Mouse (Mus musculus) liver, adult 2 months (tissue): ENCODE data around the gene Tor2a. TPM values are rescaled to one million over a fixed set of nuclear protein-coding genes. Genes with fewer than 3 reads are reported as not detected.

Source experiments
- DNase-seq: peaks from one replicate; pipeline ENCODE4 v3.0.0-alpha.2; 2011; ENCODE audit warnings: low read depth, low spot score; ENCODE audit errors: extremely low read depth
- H3K27ac ChIP-seq: fragments of 200-500 bp; replicated peaks from 2 replicates; pipeline ENCODE4 v1.5.1; 2012; ENCODE audit warnings: low read depth, mild to moderate bottlenecking, control low read depth, inconsistent platforms, low read length; ENCODE audit not compliant: insufficient read depth
- H3K27me3 ChIP-seq: fragments of 200-500 bp; 2 replicates; pipeline ENCODE4 v1.6.1; 2012; ENCODE audit warnings: mild to moderate bottlenecking, moderate library complexity, low read length, inconsistent platforms; ENCODE audit not compliant: control insufficient read depth, insufficient read depth
- H3K36me3 ChIP-seq: fragments of 200-500 bp; 2 replicates; pipeline ENCODE4 v1.6.1; 2012; ENCODE audit warnings: low read length, inconsistent platforms; ENCODE audit not compliant: control insufficient read depth, insufficient read depth
- H3K4me1 ChIP-seq: fragments of 200-500 bp; 2 replicates; pipeline ENCODE4 v1.6.1; 2011; ENCODE audit warnings: low read length; ENCODE audit not compliant: control insufficient read depth, insufficient read depth
- H3K4me3 ChIP-seq: fragments of 200-500 bp; 2 replicates; pipeline ENCODE4 v1.5.1; 2011; ENCODE audit warnings: low read depth, mild to moderate bottlenecking, control low read depth, low read length, moderate library complexity; ENCODE audit not compliant: insufficient read depth
- H3K79me2 ChIP-seq: fragments of 200-500 bp; 2 replicates; pipeline ENCODE4 v1.6.1; 2012; ENCODE audit warnings: inconsistent platforms, mild to moderate bottlenecking, low read length, moderate library complexity; ENCODE audit not compliant: control insufficient read depth, insufficient read depth
- H3K9ac ChIP-seq: fragments of 200-500 bp; 2 replicates; pipeline ENCODE4 v1.6.1; 2012; ENCODE audit warnings: low read depth, mild to moderate bottlenecking, control low read depth, inconsistent platforms, low read length
- CTCF ChIP-seq: fragments of 200-500 bp; IDR thresholded peaks from 2 replicates; pipeline ENCODE4 v1.5.1; 2011; ENCODE audit warnings: low read depth, low read length, control low read depth
- POLR2A ChIP-seq: fragments of 200-500 bp; IDR thresholded peaks from 2 replicates; pipeline ENCODE4 v1.6.1; 2011; ENCODE audit warnings: low read length, control low read depth; ENCODE audit not compliant: insufficient read depth; ENCODE audit errors: extremely low read depth
- WGBS: fragments of 180-500 bp; shearing (Covaris S2); methylation state at CpG from one replicate; pipeline ENCODE4 v1.1.7; 2018; 5-methylcytosine and 5-hydroxymethylcytosine counted together
- polyA plus RNA-seq: library from polyadenylated mRNA; depleted of rRNA; stranded (reverse); fragments of >200 nt; gene quantifications from 2 replicates; pipeline ENCODE4 v1.2.3, GENCODE M21; 2012
- total RNA-seq: library from RNA; depleted of rRNA; stranded (reverse); fragments of >200 nt; gene quantifications from 2 replicates; pipeline ENCODE4 v1.2.3, GENCODE M21; 2014

Gene Tor2a
- total and polyA plus RNA-seq, 2 experiments: 26.6 to 72.6 TPM

DNA sequence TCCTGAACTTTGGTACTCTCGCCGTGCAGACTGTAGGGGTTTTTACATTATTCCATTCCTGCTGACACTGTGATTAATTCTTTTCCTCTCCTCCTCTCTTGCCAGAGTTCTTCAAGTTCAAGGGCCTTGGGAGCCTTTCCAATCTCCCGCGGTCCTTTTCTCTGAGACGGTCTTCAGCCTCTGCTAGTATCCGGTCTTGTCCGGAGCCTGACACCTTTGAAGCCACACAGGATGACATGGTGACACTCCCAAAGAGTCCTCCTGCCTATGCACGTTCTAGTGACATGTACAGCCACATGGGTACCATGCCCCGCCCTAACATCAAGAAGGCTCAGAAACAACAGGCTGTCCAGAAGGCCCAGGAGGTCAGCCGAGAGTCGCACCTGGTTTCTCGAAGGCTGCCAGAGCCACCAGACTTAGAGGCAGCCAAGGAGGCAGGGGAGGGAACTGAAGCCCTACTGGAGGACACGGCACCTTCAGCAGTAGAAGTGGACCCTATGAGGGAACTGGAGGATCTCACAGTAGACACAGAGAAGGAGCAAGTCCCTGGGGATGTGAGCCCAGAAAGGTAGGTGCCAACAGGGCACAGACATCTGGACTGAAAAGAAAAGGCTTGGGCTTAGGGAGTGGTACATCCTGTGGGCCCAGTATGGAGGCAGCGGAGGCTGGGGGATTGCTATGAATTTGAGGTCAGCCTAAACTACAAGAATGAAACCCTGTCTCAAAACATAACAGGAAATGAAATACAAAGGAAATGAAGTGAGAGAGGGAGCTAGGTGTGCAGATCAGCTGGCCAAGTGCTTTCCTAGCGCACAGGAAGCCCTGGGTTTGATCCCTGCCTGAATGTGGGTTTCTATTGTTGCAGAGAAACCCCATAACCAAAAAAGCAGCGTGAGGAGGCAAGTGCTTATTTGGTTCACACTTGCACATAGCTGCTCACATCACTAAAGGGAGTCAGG, 31.9 kb upstream of the Tor2a start:
- TF ChIP-seq POLR2A (no peak), CTCF (no peak)
- 77% methylated on average over 16 of the region's 16 CpGs for WGBS
- Histone ChIP-seq H3K27ac (no peak overlapping the region), H3K27me3 (no peaks in the 10 kb centered on the region), H3K4me1 (no peaks in the 10 kb centered on the region), H3K79me2 (no peaks in the 10 kb centered on the region), H3K36me3 (no peaks in the 10 kb centered on the region), H3K4me3 (no peak overlapping the region), H3K9ac (no peak overlapping the region)
- DNase-seq: no peak

GRCm38 (mm10) chr2:32727435-32727834, 29.6 kb upstream of the Tor2a start:
- peak overlapping the region; percentile 11; the same call in 1 of the 2 replicates for H3K27ac ChIP-seq
- TF ChIP-seq CTCF (no peak), POLR2A (peak; percentile 51; the same call in 1 of the 2 replicates)

DNA sequence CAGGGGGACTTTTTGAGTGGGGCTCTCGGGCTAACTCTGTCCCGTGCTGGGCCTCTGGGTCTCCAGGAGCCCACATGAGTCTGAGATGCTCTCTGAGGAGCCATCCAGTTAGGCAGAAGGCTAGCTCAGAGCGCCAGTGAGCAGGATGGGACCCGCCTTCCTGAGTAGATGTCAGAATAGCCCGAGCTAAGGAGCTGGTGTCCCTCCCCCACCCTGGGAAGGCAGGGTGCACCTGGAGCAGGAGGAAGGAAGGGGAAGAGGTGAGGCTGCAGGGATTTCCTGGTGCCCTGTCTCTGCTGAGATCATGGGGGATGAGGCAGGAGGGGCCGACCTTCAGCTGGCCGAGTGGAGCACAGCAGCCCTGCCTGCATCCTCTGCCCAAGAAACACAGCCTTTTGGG, 28.6 kb upstream of the Tor2a start:
- WGBS: 67% methylated on average over 7 of the region's 7 CpGs
- Histone ChIP-seq H3K9ac (peak overlapping the region; percentile 39), H3K27me3 (no peaks in the 10 kb centered on the region), H3K4me1 (0 out of 2 replicates have a peak, but pooled peaks cover 5% of the 10 kb centered on the region), H3K27ac (peak overlapping the region; percentile 17), H3K4me3 (peak overlapping the region; percentile 56), H3K79me2 (no peaks in the 10 kb centered on the region), H3K36me3 (no peaks in the 10 kb centered on the region)
- TF ChIP-seq POLR2A: no peak
- TF ChIP-seq CTCF: no peak
- DNase-seq: no peak

More at GRCm38 (mm10) chr2:32727435-32727834, 29.6 kb upstream of the Tor2a start:
- no peaks in the 10 kb centered on the region for H3K79me2 ChIP-seq
- peak; percentile 93 for DNase-seq
- peak overlapping the region; percentile 59 for H3K4me3 ChIP-seq
- H3K36me3 ChIP-seq: no peaks in the 10 kb centered on the region
- peak overlapping the region; percentile 62 for H3K9ac ChIP-seq
- H3K4me1 ChIP-seq: 0 out of 2 replicates have a peak, but pooled peaks cover 3% of the 10 kb centered on the region
- WGBS: 2% methylated on average over 16 of the region's 16 CpGs
- H3K27me3 ChIP-seq: no peaks in the 10 kb centered on the region

DNA sequence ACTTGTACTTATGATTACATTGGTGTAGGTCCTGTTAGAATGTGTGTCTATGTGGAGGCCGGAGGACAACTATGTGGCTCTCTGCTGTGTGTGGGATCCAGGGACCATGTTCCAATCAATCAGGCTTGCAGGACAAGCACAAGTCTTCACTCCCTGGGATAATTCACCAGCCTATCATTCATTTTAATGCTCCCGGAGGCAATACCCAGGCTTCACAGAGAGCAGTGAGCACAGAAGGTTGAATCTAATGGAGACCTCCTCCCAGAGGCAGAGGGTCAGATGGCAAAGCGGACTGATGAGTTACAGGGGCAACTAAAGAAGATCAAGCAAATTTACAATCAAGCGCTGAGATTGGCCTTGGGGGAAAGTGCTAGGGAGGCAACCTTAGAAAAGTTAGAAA, 27.5 kb upstream of the Tor2a start:
- Histone ChIP-seq H3K36me3 (no peaks in the 10 kb centered on the region), H3K9ac (no peak overlapping the region), H3K4me3 (0 out of 2 replicates have a peak overlapping the region, but pooled peaks have one; percentile 8), H3K27ac (peak overlapping the region; percentile 22), H3K27me3 (no peaks in the 10 kb centered on the region), H3K4me1 (0 out of 2 replicates have a peak, but pooled peaks cover 5% of the 10 kb centered on the region), H3K79me2 (no peaks in the 10 kb centered on the region)
- 82% methylated on average over 4 of the region's 4 CpGs for WGBS
- DNase-seq: no peak
- TF ChIP-seq CTCF (no peak), POLR2A (no peak)

- no peak for TF ChIP-seq POLR2A
- TF ChIP-seq CTCF: no peak
Measured at GRCm38 (mm10) chr2:32730854-32731253, 26.2 kb upstream of the Tor2a start.

More at GRCm38 (mm10) chr2:32730854-32731253, 26.2 kb upstream of the Tor2a start:
- peak overlapping the region; percentile 39; the same call in 1 of the 2 replicates for H3K9ac ChIP-seq
- WGBS: 70% methylated on average over 11 of the region's 11 CpGs
- H3K27ac ChIP-seq: peak overlapping the region; percentile 63
- no peaks in the 10 kb centered on the region for H3K36me3 ChIP-seq
- H3K4me3 ChIP-seq: peak overlapping the region; percentile 19; the same call in 1 of the 2 replicates
- no peaks in the 10 kb centered on the region for H3K79me2 ChIP-seq
- 0 out of 2 replicates have a peak, but pooled peaks cover 5% of the 10 kb centered on the region for H3K4me1 ChIP-seq
- no peaks in the 10 kb centered on the region for H3K27me3 ChIP-seq
- no peak for DNase-seq
